Mouse (Mus musculus): ENCODE results near the gene Kcng1. TPM values are rescaled to one million over a fixed set of nuclear protein-coding genes. Genes with fewer than 3 reads are reported as not detected.

Gene Kcng1
- not detected in 2 replicates for polyA plus RNA-seq (2012; ENCODE audit: insufficient read depth, insufficient read length, missing spikeins)

GRCm38 (mm10) chr2:168281582-168281981 lies at the start of gene Kcng1:
Gene Kcng1, minus strand, starts transcription at chr2:168281736.
- Histone ChIP-seq H3K4me1 (ENCODE audit: control insufficient read depth, insufficient read depth, insufficient read length, low read length) (no peaks in the 10 kb centered on the region), H3K27ac (replicated peaks; ENCODE audit: low read depth, low read length) (no peak within 1 kb of the TSS), H3K4me3 (ENCODE audit: insufficient read depth, low read depth, low read length) (peak within 1 kb of the TSS; percentile 45)

DNA sequence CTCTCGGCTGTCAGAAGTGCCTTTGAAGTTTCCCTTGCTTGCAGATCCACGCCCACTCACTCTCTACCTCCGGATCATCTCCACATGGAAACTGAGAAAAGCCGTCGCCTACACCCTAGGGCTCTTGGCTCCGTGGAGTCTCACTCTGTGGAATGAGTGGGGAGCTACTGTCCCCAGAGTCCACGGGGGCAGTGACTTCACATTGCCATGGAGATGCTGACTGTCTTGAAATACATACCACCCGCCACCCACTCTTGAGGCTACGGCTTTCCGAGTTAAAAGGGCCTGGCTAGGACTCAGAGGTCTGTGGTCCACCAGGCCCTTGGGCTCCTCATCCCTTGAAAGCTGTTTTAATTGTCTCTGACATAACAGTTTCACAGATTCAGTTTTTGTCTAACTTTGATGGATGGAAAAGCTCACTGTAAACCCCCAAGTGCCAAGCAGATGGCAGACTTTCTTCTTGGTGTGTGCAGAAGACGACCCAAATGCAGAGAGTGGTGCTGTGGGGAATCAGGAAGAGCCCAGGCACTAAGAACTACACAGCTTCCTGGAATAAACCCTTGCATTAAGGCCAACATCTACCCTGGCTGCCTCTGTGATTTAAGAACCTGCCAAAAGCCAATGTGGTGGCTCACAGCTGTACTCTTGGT lies 49.0 kb upstream of the Kcng1 start:
- no peak overlapping the region for H3K4me3 ChIP-seq (ENCODE audit: insufficient read depth, low read depth, low read length)
- no peak overlapping the region for H3K27ac ChIP-seq (replicated peaks; ENCODE audit: low read depth, low read length)

DNA sequence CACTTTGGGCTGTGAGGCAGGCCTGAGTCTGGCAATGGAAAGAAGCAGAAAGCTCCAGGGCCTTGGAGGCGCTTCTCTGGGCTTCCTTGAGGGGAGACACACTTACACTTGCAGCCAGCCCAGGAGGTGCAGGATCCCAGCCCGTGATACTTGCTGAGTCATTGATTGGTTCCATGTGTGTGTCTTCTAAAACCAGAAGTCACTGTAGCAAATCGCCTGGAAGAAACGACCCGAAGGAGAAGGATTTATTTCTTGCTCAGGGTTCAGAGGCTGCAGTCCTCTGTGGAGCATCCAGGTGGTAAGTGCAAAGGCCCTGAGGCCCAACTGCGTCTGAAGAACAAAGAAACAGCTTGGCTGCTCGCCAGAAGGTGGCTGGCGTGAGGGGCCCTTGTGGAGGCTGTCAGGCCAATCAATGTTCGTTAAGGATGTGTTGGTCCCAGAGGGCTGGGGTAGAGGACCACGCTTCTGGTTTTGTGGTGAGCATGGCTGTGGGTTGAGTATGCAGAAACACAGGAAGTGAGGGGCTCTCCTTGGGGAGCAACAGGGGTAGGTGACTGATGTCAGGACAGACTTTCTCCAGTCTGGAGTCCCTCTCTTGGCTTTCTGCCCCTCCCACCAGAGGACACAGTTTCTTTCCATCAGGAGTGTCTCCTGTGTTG lies 40.3 kb upstream of the Kcng1 start:
- no peaks in the 10 kb centered on the region for H3K4me1 ChIP-seq (ENCODE audit: control insufficient read depth, insufficient read depth, insufficient read length, low read length)
- no peak overlapping the region for H3K27ac ChIP-seq (replicated peaks; ENCODE audit: low read depth, low read length)
- no peak overlapping the region for H3K4me3 ChIP-seq (ENCODE audit: insufficient read depth, low read depth, low read length)

More for the DNA sequence above, 49.0 kb upstream of the Kcng1 start:
- H3K4me1 ChIP-seq (ENCODE audit: control insufficient read depth, insufficient read depth, insufficient read length, low read length), result no peaks in the 10 kb centered on the region

DNA sequence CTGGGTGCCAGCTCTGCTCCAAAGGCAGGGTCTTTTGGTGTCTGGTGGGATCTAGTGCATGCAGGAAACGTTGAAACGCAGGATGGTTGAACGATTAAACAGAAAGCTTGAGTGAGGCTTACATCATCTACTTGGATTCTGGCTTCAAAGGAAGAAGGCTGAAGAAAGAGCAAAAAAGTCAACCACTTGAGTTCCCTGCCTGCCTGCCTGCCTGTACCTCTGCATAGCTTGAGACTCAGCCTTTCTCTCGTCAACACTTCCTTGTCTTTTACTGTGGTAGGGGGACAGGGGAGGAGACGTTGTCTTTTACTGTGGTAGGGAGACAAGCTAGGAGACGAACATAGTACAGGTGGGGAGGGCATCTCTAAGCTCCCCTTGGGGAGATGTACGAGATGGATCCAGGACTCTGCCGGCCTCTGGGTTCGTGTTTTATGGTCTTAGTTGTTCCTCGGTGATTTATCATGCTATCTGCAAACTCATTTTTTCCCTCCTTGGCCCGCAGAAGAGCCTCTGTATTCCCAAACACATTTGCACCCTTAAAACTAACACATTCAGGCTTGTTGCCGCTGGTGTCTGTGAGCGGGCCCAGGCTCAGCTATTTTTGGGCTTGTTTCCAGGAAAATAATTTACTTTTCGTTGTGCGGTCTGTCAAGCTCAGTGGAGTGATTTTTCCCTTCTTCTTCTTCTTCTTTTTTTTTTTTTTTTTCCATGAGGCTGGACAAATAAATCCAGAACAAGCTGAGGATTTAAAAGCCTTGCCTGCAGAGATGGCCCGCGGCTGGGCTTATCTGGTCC lies 39.0 kb upstream of the Kcng1 start:
- no peak overlapping the region for H3K4me3 ChIP-seq (ENCODE audit: insufficient read depth, low read depth, low read length)
- H3K27ac ChIP-seq (replicated peaks; ENCODE audit: low read depth, low read length), result no peak overlapping the region
- no peaks in the 10 kb centered on the region for H3K4me1 ChIP-seq (ENCODE audit: control insufficient read depth, insufficient read depth, insufficient read length, low read length)

GRCm38 (mm10) chr2:168314646-168315446 lies 33.3 kb upstream of the Kcng1 start:
- H3K4me1 ChIP-seq (ENCODE audit: control insufficient read depth, insufficient read depth, insufficient read length, low read length), result no peaks in the 10 kb centered on the region
- H3K4me3 ChIP-seq (ENCODE audit: insufficient read depth, low read depth, low read length), result no peak overlapping the region
- no peak overlapping the region for H3K27ac ChIP-seq (replicated peaks; ENCODE audit: low read depth, low read length)

- no peak overlapping the region for H3K27ac ChIP-seq (replicated peaks; ENCODE audit: low read depth, low read length)
- H3K4me3 ChIP-seq (ENCODE audit: insufficient read depth, low read depth, low read length), result no peak overlapping the region
- no peaks in the 10 kb centered on the region for H3K4me1 ChIP-seq (ENCODE audit: control insufficient read depth, insufficient read depth, insufficient read length, low read length)
These were observed 31.0 kb upstream of the Kcng1 start for GRCm38 (mm10) chr2:168312504-168312903.

DNA sequence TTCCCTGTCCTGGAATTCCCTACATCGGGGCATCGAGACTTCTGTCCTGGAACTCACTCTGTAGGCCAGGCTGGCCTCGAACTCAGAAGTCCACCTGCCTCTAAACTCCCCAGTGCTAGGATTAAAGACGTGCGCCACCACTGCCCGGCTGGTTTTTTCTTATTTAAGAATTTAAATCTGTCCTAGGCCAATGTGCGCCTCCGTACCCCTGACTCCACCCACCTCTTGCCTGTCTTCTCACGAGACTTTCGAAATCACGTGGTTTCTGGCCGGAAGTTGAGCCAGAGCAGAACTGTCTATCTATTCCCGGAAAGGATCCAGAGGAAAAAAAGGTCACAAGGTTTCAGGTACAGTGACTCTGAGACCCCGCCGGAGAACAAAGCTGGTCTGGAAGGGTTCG lies 29.5 kb upstream of the Kcng1 start:
- H3K4me1 ChIP-seq (ENCODE audit: control insufficient read depth, insufficient read depth, insufficient read length, low read length), result no peaks in the 10 kb centered on the region
- H3K27ac ChIP-seq (replicated peaks; ENCODE audit: low read depth, low read length), result no peak overlapping the region
- H3K4me3 ChIP-seq (ENCODE audit: insufficient read depth, low read depth, low read length), result no peak overlapping the region

DNA sequence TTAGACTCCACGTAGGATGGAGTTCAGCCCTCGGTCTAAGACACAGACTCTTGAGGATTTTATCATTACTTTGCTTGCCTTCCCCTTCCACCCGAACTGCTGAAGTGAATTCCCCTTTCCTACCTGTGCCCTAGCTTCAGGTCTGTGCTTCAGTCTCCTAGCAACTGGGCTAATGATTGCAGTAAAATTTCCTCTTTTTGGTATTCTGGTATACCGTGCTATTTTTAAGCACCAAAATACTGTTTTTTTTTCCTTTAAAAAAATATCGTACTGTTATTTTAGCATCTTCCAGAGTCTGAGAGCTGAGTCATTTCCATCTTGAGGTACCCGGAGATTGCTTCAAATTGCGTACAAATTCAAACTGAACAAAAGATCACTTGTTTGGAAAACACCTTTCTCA lies 27.4 kb upstream of the Kcng1 start:
- H3K4me1 ChIP-seq (ENCODE audit: control insufficient read depth, insufficient read depth, insufficient read length, low read length), result no peaks in the 10 kb centered on the region
- H3K27ac ChIP-seq (replicated peaks; ENCODE audit: low read depth, low read length), result no peak overlapping the region
- H3K4me3 ChIP-seq (ENCODE audit: insufficient read depth, low read depth, low read length), result no peak overlapping the region

DNA sequence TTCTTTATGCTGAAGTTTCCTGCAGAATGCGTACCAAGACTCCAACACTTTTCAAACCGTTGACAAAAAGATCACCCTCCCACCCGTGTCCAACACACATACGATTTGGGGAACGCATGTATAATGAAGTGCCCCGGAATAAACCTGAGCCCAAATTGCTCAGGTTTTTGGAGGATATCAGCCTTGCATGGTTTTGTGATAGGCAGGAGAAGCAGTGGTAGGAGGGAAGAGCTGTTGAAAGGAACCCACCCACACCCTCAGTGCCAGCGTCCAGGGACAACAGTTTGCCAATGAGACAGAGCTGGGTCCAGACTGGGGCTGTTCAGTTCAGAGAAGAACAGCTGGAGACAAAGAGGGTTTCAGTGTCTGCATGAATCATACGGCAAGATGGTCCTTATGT lies 18.1 kb upstream of the Kcng1 start:
- Histone ChIP-seq H3K27ac (replicated peaks; ENCODE audit: low read depth, low read length) (no peak overlapping the region), H3K4me3 (ENCODE audit: insufficient read depth, low read depth, low read length) (no peak overlapping the region), H3K4me1 (ENCODE audit: control insufficient read depth, insufficient read depth, insufficient read length, low read length) (no peaks in the 10 kb centered on the region)

DNA sequence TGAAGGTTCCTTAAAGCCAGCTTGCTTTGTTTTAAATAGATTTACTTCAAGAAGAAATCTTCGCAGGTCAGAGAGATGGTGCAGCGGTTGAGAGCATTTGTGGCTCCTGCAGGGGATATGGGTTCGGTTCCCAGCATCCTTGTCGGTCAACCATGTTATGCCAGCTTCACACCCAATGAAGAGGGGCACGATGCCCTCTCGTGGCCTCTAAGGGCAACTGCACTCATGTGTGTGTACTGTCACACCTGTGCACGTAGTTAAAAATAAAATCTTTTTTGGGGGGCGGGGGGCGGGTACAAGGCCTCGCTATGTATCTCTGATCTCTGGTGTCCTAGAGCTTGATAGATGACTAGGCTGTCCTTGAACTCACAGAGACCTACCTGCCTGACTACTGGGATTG lies 15.0 kb upstream of the Kcng1 start:
- no peaks in the 10 kb centered on the region for H3K4me1 ChIP-seq (ENCODE audit: control insufficient read depth, insufficient read depth, insufficient read length, low read length)
- no peak overlapping the region for H3K27ac ChIP-seq (replicated peaks; ENCODE audit: low read depth, low read length)
- H3K4me3 ChIP-seq (ENCODE audit: insufficient read depth, low read depth, low read length), result no peak overlapping the region

- no peak overlapping the region for H3K27ac ChIP-seq (replicated peaks; ENCODE audit: low read depth, low read length)
- no peak overlapping the region for H3K4me3 ChIP-seq (ENCODE audit: insufficient read depth, low read depth, low read length)
- no peaks in the 10 kb centered on the region for H3K4me1 ChIP-seq (ENCODE audit: control insufficient read depth, insufficient read depth, insufficient read length, low read length)
These were observed 11.0 kb upstream of the Kcng1 start for GRCm38 (mm10) chr2:168292521-168292920.

DNA sequence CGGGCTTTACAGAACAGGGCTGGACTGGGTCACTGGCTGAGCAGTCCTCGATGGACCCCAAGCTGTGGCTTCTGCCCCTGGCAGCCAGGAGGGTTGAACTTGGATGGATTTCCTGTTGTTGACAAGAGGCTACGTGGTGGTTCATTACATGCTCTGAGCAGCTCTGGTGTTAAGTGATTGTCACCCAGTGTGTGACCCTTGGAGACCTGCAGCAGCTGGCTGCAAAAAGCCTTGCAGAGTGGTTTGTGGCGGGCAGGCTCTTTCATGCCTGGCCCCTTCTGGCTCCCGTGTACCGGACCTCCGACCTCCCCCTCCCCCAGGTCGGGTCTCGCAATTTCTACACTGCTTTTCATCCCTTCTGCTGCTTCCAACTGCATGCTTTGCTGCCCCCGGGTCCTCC lies 10.5 kb upstream of the Kcng1 start:
- H3K27ac ChIP-seq (replicated peaks; ENCODE audit: low read depth, low read length), result no peak overlapping the region
- H3K4me3 ChIP-seq (ENCODE audit: insufficient read depth, low read depth, low read length), result no peak overlapping the region
- H3K4me1 ChIP-seq (ENCODE audit: control insufficient read depth, insufficient read depth, insufficient read length, low read length), result no peaks in the 10 kb centered on the region

DNA sequence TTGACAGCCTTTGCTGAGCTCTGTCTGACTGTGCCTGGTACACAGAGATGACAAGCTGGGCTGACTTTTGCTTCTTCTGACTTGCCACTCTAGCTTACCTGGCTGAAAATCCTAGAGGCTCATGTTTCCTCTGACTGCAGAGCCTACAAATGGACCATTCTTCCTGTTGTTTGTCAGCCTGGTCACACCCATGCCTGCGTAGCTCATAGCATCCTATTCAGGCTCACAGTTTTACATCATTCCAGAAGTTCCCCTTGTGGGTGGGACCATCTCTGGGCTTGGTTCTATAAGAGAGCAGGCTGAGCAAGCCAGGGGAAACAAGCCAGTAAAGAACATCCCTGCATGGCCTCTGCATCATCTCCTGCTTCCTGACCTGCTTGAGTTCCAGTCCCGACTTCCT lies 8.3 kb upstream of the Kcng1 start:
- H3K27ac ChIP-seq (replicated peaks; ENCODE audit: low read depth, low read length), result no peak overlapping the region
- H3K4me1 ChIP-seq (ENCODE audit: control insufficient read depth, insufficient read depth, insufficient read length, low read length), result no peaks in the 10 kb centered on the region
- no peak overlapping the region for H3K4me3 ChIP-seq (ENCODE audit: insufficient read depth, low read depth, low read length)

DNA sequence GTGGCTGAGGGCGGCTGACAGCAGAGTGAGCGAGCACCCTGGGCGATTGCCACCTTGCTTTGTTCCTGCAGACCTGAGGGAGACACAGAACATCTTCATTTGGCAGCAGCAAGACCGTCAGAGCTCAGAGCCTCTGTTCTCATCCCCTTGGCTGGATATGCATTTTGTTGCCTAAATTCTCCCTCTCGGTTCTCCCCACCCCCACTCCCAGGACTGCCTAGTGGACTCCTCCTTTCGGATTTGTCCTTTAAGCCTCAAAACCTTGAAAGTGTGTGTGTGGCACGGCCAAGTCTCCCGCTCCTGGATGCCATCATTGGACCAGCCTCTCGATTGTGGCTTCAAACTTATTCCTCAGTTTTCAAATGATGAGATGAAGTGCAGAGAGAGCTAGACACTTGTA lies 7.5 kb upstream of the Kcng1 start:
- Histone ChIP-seq H3K4me1 (ENCODE audit: control insufficient read depth, insufficient read depth, insufficient read length, low read length) (no peaks in the 10 kb centered on the region), H3K4me3 (ENCODE audit: insufficient read depth, low read depth, low read length) (no peak overlapping the region), H3K27ac (replicated peaks; ENCODE audit: low read depth, low read length) (no peak overlapping the region)

- no peak overlapping the region for H3K4me3 ChIP-seq (ENCODE audit: insufficient read depth, low read depth, low read length)
- H3K27ac ChIP-seq (replicated peaks; ENCODE audit: low read depth, low read length), result no peak overlapping the region
- no peaks in the 10 kb centered on the region for H3K4me1 ChIP-seq (ENCODE audit: control insufficient read depth, insufficient read depth, insufficient read length, low read length)
These were observed 5.5 kb upstream of the Kcng1 start for GRCm38 (mm10) chr2:168286987-168287386.

All from brown adipose tissue, adult 24 weeks (tissue).